Mouse (Mus musculus): Measurements from ENCODE around the gene Gm9837.
"Not testable (repeated sequence)": the region's sequence is repeated elsewhere in the genome, so short reads cannot be mapped to it uniquely, and the experiment has no call there.

Gene Gm9837

DNA sequence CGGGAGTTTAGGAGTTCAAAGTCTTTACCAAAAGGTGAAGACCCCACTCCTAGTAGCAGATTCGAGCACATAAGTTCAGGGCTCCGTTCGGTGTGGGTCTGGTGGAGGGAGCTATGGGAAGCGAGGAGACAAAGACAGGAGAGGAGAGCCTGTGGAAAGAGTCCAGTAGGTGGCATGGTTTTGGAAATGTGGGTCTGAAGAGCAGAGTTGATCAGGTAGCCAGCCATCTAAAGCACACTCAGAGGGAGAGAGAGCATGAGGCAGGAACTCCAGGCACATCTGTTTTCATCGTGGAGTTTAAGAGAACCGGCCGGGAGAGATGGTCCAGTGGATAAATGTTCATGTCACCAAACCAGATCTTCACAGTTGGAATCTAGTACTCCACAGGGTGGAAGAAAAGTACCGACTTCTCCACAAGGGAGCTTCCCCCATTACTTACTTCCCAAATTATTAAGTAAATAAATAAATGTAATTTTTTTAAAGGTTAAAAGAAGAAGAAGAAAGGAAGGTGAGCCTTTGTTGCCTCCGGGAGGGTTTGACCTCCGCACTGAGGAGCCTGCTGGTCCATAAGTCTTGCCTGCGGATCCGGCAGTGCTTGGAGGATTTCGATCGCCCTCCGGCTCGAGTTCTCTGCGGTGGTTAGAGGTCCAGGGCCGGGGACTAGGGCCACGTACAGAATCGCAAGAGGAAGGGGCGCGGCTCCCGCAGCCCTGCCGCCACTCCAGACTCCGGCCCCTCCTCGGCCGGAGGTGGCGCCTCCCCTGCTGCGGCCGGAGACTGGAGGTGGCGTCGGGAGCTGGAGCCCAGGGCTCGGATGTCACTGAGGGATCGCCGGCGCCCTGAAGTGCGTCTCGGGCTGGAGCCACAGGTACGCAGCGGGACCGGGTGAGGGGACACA is 13.6 kb downstream of the Gm9837 start, which contains the start of the genes Gm10447 and Shroom1:
Gene Gm10447 (minus strand): TSS at position 637 of the 898 bp plus-strand sequence.
Gene Shroom1 (plus strand): TSS at position 732 of the 898 bp plus-strand sequence.
- DNase-seq (ENCODE audit: low read depth), result no peak

DNA sequence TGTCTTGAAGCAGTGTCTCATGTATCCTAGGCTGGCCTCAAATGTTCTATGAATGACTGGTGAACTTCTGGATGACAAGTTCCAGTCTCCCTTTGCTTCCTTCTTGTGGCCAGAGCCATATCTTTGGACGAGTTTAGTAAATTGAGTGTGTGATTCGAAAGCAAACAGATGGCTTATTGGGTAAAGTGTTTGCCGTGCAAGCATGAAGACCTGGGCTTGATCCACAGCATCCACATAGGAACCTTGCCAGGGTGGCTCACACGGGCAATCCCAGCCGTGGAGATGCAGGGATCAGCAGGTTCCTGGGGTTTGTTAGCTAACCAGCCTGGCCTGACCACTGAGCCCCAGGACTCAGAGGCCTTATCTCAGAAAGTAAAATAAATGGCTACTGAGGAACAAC is 17.2 kb downstream of the Gm9837 start:
- no peak for DNase-seq (ENCODE audit: low read depth)

DNA sequence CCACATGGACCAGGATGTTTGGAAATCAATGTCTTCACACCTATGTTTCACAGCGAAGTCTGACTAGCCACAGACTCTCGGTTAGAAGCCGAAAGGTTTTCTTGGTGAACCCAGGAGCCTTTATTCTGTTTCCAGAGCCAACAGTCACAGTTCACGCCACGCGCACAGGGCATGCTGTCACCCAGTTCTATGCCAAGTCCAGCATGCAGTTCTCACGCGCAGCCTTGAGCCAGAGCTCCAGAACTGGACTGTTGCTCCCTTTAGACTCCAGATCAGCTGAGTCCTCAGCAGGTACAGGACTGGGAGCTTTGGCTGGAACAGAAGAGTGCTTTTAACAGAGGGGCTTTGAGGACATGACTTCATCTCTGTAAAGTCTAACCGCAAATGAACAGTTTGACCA is 17.9 kb downstream of the Gm9837 start:
- no peak for DNase-seq (ENCODE audit: low read depth)

- DNase-seq (ENCODE audit: low read depth), result no peak
These were observed 18.9 kb downstream of the Gm9837 start for GRCm38 (mm10) chr11:53451361-53451760.

GRCm38 (mm10) chr11:53450070-53450705 is 20.1 kb downstream of the Gm9837 start:
- no peak for DNase-seq (ENCODE audit: low read depth)

GRCm38 (mm10) chr11:53448529-53448928 is 21.8 kb downstream of the Gm9837 start:
- no peak for DNase-seq (ENCODE audit: low read depth)

DNA sequence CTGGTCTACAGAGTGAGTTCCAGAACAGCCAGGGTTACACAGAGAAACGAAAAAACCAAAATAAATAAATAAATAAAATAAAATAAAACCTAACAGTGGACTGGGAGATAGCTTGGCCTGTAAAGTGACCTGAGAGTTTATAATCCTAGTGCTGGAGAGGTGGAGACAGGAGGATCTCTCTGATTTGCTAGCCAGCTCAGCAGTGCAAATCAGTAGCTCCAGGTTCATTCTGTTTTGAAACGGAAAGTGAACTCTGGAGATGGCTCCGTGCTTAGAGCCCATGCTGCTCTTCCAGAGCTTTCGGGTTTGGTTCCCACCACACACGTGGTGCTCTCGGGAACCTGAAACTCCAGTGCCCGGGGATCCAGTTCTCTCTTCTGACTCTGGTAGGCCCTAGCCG is 22.3 kb downstream of the Gm9837 start:
- no peak for DNase-seq (ENCODE audit: low read depth)

GRCm38 (mm10) chr11:53446183-53446582 is 24.1 kb downstream of the Gm9837 start:
- DNase-seq (ENCODE audit: low read depth), result no peak

DNA sequence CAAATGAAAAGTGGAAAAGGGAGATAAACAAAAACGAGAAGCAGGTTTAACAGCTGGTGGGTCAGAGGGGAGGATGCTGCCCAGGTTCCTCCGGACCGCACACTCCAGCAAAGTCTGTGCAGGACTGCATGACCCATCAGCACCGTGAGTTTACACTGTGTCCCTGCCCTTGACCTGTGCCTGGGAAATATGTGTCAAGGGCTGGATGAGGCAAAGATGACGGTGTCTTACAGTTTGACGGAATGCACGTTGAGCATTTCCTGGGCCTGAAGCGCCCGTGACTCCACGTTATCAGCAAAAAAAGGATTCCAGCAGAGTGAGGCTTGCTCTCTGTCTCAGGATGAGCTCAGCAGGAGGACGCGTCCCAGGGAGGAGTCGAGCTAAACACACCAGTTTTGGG is 24.7 kb downstream of the Gm9837 start:
- DNase-seq (ENCODE audit: low read depth), result no peak

- no peak for DNase-seq (ENCODE audit: low read depth)
These were observed 26.4 kb downstream of the Gm9837 start for GRCm38 (mm10) chr11:53443861-53444260.

- DNase-seq (ENCODE audit: low read depth), result no peak
These were observed 28.4 kb downstream of the Gm9837 start for GRCm38 (mm10) chr11:53441921-53442320.

- DNase-seq (ENCODE audit: low read depth), result no peak
These were observed 33.9 kb downstream of the Gm9837 start for GRCm38 (mm10) chr11:53436338-53436737.

DNA sequence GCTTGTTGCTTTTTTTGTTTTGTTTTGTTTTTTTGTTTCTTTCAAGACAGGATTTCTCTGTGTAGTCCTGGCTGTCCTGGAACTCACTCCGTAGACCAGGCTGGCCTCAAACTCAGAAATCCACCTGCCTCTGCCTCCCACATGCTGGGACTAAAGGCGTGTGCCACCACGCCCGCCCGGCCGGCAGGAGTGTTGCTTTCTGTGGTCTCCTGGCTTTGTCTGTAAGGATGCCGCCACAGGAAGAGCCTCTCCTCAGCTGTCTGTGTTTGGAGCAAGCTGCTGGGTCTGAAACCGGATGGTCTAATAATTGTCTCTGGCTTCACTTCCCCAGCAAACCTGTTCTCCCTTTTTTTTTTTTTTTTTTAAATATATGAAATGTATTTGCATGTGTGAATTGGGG is 34.8 kb downstream of the Gm9837 start:
- DNase-seq (ENCODE audit: low read depth), result no peak

DNA sequence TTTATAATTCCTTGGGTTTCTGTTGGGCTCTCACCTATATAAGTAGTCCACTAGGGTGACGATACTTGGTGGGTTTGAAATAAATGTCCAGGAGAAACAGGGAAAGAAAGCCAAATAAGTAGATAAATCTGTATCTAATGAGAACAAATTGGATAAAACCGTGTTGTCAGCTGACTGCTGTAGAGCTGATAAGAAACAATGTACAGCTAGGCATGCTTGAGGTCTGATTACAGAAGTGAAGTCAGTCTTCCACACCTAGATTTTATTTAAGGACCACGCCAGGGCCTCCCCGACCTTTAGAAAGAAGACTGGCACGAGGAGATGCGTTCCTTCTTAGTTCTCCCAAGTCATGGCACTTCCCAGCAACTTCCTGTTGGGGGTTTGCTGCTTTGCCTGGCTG is 37.2 kb downstream of the Gm9837 start:
- DNase-seq (ENCODE audit: low read depth), result no peak

- DNase-seq (ENCODE audit: low read depth), result no peak
These were observed 38.8 kb downstream of the Gm9837 start for GRCm38 (mm10) chr11:53431347-53432056.

DNA sequence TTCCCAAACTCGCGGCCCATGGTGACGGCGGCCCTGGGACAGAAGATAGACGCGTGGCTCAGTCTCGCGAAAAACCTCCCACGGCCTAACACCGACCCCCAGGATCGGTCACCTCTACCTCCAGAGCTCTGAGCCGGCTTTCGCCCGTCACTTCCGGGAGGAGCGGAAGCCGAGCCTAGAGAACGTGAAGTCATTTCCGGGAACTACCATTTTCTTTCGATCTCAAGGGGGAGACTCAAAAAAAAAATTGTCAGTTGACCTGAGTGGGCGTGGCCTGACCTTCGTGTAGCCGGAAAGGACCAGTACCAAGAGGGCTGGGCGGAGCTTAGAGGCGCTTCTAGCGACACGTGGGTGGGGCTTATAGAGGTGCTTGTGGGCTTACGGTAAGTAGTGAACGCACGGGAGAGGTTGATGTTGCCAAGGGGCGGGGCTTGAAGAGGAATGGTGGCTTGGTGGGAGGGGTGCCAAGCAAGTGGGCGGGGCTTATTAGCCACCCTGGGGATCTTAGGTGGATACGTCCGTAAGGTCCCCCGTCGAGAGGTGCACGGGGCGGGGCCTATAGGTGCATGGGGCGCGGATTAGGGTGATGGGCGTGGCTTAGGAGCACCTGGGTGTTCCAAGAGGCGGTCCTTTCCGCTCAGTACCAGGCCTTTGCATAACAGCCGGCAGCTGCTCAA is 39.5 kb downstream of the Gm9837 start, which contains the start of the genes Uqcrq and Gdf9:
Gene Uqcrq (minus strand): TSS at position 162 of the 677 bp plus-strand sequence.
Gene Gdf9 (plus strand): TSS at position 354 of the 677 bp plus-strand sequence.
- peak; percentile 99 for DNase-seq (ENCODE audit: low read depth)

GRCm38 (mm10) chr11:53430300-53430669 is 40.0 kb downstream of the Gm9837 start:
- no peak for DNase-seq (ENCODE audit: low read depth)

GRCm38 (mm10) chr11:53429182-53429581 is 41.1 kb downstream of the Gm9837 start:
- no peak for DNase-seq (ENCODE audit: low read depth)

GRCm38 (mm10) chr11:53428716-53429057 is 41.6 kb downstream of the Gm9837 start:
- no peak for DNase-seq (ENCODE audit: low read depth)

DNA sequence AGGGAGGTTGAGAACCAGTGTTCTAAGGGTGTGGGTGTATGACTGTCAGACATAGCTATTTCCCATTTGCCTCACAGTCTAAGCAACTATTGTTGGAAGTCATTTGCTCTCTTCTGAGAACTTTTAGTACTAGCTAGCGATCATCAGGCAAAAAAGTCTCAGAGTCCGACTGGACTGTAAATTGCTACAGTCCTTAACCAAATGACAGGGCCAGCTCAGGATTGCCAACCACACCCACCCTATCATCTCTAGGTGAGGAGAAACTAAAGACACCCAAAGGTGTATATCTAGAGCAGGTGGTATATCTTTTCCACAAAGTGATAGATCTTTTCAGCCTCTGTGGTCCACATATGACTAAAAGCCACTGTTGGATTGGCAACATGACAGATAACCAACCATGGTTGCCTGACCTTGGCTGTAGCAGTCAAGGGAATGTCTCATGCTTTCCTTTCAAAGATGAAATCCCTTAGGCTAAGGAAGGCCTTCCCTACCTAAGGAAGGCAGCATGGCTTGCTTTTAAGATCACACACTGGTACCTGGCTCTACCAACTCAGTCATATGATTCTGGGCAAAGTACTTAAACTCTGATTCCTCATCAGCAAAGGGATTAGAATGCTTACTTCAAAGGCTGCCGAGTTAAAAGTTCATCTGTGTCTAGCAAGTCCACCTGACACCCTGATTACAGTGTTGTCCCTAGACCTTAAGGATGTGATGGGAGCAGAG is 42.1 kb downstream of the Gm9837 start:
- DNase-seq (ENCODE audit: low read depth), result no peak

DNA sequence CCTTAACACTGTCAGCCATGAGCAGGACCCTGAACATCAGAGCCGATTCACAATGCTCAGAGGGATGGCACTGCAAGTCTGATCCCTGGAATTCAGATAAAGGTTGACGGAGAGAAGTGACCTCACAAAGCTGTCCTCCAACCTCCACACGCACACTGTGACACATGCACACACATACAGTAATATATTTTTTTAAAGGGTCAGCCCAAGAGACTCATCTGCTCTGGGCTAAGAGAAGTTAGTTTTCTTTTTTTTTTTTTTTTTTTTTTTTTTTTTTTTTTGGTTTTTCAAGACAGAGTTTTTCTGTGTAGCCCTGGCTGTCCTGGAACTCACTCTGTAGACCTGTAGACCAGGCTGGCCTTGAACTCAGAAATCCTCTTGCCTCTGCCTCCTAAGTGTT is 43.4 kb downstream of the Gm9837 start:
- not testable (repeated sequence) for DNase-seq (ENCODE audit: low read depth)
